Mouse (Mus musculus): ENCODE data around the gene Pdilt.

GRCm38 (mm10) chr7:119522385-119522784 lies 904 bp downstream of the Pdilt start:
- TF ChIP-seq HCFC1 (IDR thresholded peaks at IDR 0.05; ENCODE audit: borderline replicate concordance, insufficient read depth, low read length) (no peak), ZNF384 (IDR thresholded peaks at IDR 0.05; ENCODE audit: low read depth, low read length) (no peak)
